Mouse (Mus musculus): Measurements from ENCODE around the gene Ppp1r21.

The Ppp1r21 gene

DNA sequence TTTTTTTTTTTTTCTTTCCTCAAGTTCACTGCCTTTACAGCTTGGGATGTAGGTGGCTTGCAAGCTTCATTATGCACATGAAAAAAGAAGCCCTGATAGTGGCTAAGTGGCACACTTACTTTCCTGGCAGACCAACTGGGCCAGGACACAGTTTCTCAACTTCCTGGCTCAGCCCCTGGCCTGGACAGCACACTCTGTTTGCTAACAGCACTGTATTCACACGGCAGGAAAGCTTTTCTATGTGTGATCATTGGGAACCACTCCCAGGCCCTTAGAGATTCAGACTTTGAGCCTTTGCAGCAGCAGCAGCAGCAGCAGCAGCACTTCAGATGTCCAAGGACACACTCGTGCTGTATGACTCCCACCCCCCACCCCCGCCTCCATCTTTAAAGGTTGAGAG, 84.3 kb downstream of the Ppp1r21 start:
- no peak for DNase-seq (ENCODE audit: low spot score)

DNA sequence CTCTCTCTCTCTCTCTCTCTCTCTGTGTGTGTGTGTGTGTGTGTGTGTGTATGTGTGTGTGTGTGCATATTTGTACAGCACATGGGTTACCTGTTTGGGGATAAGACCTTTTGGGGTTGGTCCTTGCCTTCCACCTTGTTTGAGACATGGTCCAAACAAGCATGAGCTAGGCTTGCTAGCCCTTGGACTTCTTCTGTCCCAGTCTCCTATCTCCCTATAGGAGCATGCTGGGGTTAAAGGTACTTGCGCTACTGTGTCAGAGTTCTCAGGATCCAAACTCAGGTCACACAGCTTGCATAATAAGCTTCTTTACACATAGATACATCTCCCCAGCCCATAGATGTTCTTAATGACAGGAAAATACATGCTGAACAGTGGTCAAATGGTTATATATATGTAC, 84.8 kb downstream of the Ppp1r21 start:
- no peak for DNase-seq (ENCODE audit: low spot score)

DNA sequence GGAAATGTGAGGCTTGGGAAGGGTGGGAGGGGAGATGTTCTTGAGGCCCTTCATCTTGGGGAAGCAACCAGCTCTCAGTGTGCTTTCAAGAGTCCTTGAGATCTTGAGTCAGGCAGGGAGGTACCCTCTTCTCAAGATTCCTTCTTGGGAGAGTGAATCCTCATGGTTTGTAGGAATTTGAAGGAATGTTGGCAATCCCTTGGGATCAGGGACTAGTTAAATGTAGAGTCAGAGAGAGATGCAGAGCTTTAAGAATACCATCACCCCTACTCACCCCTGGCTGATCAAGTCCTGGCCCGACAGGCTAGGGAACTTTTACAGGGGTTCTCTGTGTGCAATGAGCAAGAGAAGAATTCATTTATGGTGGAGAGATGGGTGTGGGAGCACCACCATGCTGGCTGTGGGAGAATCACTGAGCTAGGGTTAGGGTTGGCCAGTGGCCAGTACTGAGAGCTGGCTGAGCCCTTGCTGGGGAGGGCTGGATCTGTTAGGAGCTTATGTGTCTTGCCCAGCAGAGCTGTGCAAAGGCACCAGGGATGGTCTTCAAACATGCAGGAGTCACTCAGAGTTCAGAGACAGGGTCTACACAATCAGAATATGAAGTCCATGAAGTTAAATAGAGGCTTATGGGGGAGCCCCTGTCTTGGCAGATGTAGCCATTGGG, 85.7 kb downstream of the Ppp1r21 start:
- no peak for DNase-seq (ENCODE audit: low spot score)

DNA sequence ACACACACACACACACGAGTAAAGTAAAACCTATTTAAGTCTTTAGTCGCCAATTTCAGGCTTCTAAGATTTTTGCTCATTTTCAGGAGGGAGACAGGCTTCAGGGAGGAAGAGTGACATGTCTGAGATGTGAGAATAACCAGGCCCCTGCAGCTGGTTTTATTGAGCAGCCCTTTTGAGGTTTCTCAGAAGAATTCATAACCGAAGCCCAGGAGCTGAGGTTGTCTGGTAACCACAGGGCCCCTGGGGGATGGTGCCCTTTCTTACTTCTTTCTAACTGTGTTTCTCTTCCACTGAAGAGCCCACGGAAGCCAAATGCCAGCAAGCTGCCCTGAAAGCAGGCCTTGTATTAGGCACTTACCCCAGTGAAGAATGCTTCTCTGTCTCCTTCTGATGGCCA, 91.0 kb downstream of the Ppp1r21 start:
- DNase-seq (ENCODE audit: low spot score) = no peak

DNA sequence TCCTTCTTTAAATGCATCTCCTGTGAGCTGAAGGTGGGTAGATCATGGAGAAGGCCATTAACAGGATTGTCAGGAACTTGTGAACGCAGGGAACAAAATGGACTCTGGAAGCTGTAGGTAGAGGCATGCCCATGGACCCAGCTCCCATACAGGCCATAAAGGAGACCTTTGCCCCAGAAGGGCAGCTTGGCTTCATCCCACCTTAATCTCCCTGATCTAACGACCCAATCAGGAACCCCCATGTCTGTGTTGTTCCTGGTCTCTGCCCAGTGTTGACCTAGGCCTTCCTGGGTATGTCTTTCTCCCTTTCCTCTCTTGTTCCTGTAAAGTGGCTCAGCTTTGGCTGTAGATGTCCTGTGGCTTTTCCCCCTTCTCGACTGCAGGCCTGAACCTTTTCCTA, 91.5 kb downstream of the Ppp1r21 start:
- DNase-seq (ENCODE audit: low spot score) = no peak

DNA sequence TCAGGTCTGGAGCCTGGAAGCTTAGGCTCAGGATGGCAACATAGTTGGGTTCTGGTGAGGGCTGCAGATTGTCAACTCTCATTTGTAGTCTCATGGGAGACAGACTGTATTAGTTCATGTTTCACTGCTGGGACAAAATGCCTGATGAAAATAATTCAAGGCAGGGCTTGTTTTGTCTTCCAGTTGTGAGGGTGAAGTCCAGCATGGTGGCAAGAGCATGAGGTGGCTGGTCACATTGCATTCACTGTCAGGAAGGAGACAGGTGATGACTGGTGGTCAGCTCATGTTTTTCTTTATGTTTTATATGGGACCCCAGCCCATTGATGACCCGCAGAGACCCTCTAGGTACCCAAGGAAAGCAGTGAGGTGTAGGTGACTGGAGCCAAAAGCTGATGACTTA, 92.8 kb downstream of the Ppp1r21 start:
- no peak for DNase-seq (ENCODE audit: low spot score)

DNA sequence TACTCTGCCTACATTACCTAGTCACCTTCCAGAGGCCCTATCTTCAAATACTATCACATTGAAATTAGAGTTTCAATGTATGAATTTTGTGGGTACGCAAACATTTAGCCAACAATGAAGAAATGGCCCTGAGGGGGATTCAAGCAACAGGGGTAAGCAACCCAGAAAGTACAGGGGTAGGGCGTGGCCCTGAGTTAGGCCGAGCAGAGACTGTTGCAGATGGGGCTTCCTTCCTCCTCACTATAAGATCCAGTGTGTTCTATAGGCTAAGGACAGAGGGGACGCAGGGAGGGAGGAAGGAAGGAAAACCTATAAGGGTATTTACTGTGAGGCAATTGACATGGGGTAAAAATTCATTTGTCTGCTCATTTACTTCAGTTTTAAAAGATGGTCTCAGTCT, 94.5 kb downstream of the Ppp1r21 start:
- no peak for DNase-seq (ENCODE audit: low spot score)

DNA sequence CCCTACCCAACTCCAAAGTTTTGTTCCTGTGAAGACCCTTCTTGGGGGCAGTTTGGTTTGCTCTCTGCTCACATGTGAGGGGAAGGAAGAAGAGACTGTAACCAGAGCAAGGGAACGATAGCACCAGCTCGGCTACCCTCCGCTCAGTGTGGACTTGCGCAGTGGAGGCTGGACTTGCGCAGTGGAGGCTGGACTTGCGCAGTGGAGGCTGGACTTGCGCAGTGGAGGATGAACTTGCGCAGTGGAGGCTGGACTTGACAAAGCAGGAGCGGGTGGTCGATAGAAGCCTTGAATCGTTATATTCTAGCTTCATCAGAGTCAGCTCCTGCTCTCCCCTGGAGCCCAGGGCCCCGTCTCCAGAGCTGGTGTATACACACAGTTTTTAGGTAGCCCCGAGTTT, 95.4 kb downstream of the Ppp1r21 start:
- no peak for DNase-seq (ENCODE audit: low spot score)

DNA sequence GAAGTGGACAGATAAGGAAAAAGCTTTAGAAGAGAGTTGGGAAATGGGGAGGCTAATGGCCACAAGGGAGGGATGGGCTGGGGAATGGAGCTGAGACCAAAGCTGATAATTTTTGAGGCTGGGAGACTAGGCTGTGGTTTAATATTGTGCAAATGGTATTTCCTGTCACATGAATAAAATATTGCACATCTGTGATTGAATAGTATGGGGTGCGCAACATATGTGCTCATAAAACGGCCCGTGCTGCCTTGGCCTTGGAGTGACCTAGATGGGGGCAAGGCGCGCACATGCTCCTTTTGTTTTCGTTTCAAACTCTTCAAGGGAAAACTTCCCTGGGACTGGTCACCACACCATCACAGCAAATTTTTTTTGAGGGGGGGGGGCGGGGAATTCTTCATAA, 96.0 kb downstream of the Ppp1r21 start:
- no peak for DNase-seq (ENCODE audit: low spot score)

DNA sequence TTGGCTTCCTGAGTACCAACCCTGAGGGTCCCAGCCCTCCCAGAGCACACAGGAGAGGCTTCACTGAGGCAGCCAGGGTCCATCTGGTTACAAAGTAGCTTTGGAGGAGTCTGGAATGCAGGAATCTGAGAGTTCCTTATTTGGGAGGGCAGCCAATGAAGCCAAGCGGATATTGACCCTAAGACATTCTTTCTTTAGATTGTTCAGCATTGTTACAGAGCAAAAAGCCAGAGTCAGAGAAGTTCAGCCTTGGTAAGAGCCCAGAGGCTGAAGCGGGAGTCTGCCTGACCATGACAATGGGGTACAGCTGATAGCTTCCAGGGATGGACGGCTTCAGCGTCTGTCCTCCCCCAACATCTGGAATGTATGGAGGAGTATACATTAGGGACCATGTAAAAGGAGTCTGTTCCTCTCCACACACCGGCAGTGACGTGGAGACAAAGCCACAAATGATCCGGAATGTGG, 96.5 kb downstream of the Ppp1r21 start:
- DNase-seq (ENCODE audit: low spot score) = peak; percentile 42

DNA sequence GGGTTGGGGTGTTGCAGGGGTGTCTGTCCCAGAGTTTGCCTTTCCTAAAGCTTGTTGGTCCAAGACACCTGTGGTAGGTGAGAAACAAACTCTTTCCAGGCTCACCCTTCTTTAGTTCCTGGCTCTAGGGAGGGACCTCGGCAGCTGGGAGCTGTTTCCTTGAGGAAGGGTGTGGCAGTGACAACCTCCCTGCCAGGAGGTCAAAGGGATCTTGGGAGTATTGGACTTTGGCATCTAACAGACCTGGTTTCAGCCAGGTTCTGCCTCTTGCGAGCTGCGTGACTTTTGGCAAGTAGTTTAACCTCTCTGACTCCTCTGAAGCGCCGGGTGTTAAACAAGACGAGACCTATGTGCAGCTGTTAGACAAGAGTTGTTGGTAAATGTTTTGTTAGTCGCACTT, 97.2 kb downstream of the Ppp1r21 start:
- DNase-seq (ENCODE audit: low spot score) = no peak

DNA sequence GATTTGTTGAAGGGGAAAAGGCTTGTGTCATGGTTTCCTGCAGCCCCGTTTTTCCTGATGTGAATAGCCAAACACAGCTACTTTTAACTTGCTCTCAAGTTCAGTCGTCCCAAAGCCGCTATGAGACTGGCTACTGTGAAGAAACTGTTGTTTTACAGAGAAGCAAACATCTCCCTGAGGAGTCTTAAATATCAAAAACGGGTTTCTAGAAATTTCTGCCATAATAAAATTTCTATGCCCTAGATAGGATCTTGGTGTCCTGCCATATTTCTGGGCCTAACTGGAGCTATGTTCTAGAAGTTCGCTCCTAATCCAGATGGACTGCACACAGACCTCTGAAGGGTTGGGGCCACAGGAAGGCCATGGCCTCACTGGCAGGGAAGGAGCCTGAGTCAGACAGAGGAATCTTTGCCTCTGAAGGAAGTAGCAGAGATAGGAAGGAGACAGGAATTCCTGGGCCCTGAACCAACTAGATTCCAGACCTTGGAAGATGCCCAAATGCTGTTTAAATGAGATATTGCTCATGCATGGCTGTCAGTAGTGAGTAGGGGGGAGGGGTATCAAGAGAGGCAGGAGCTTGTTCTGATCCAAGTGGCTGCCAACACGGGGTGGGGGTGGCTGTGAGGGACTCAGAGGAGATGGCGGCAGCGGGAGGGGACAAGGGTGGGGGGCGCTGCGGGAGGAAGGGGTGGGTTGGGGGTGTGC, 98.9 kb downstream of the Ppp1r21 start:
- DNase-seq (ENCODE audit: low spot score) = peak; percentile 10

DNA sequence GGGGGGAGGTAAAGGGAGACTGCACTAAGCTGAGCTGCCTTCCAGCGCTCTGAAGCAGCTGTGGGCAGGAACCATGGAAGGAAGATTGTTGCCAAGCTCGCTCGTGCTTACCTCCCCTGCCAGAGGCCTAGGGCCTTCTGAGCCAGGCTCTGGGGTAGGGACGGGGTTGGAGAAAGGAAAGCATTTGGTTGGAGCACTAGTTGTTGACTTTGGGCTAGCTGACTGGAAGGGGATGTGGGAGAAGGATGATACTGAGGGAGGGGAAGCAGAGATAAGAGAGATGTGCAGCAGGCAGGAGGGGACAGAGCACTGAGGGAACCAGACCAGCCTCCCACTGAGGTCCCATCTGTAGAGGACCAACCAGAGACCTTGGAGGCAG, 99.5 kb downstream of the Ppp1r21 start:
- DNase-seq (ENCODE audit: low spot score) = no peak

DNA sequence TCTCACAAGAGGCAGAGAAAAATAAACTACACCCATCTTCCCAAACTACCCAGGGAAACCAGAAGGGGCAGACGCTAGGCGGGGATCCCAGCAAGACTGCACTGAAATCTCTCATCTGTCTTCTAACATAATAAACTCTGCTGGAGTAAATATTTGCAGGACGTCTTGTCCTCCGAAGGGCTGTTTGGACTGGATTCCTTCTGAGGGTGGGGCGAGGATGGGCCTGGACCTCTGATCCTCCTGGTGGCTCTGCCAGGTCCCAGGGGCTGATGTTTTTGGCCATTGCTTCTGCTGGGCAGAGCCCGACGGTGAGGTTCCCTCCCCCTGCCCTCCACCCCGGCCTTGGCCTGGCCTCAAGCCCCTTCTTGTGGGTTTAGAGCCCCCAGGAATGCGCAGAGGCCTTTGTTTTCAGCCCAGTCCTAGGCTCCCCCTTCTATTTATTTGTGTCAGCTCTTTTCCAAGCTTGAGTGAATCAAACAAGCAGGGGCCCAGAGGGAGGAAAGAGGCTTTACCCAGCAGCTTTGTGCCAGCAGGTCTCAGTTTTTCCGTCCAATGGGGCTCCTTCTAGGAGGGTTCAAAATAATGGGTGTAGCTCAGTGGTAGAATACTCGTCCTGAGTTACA, 100.1 kb downstream of the Ppp1r21 start:
- DNase-seq (ENCODE audit: low spot score) = peak; percentile 44

DNA sequence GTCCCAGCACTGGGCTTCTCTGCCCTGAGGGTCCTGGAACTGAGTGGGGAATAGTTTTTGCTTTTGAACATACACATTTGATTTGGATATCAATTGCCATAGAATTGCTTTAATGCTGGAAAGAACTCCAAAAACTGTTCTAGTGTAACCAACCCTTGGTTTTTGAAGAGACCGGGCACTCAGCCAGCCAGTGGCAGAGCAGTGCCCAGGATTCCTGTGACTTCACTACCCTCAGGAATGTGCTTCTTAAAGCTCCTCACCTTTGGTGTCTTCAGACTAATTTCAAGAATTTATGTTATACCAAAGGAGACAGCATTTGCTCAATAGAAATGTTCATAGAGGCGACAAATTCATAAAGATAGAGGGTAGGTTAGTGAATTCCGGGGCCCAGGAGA, 100.6 kb downstream of the Ppp1r21 start:
- DNase-seq (ENCODE audit: low spot score) = no peak

DNA sequence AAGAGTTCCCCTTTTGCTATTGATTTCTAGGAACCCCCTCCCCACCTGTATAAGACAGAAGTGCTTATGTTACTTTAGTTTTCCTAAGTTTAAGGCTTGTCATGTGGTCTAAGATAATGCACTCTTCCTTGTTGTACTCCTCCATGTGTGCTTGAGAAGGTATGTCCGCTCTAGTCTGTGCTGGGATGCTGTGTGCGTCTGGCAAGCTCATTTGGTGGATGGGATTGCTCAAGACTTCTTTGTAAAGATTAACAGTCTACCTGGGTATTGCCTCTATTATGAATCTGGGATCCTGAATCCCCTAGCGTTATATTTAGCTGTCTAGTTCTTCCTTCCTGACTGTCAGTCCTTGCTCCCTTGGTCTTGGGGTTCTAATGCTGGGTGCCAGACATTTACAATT, 102.7 kb downstream of the Ppp1r21 start:
- DNase-seq (ENCODE audit: low spot score) = no peak

DNA sequence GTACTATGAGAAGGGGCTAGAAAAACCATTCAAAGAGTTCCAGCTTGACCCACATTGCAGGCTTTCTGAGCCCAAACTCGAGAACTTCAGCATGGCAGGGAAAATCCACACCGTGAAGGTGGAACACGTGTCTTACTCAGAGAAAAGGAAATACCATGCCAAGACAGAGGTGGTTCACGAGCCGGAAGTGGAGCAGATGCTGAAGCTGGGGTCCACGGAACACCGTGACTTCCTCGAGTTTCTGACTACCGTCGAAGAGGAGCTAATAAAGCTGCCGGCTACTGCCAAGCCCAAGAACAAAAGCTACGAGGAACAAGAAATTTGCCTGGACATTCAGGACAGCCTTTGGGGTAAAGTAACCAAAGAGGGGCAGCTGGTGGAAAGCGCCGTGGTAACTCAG, 106.2 kb downstream of the Ppp1r21 start:
- no peak for DNase-seq (ENCODE audit: low spot score)

DNA sequence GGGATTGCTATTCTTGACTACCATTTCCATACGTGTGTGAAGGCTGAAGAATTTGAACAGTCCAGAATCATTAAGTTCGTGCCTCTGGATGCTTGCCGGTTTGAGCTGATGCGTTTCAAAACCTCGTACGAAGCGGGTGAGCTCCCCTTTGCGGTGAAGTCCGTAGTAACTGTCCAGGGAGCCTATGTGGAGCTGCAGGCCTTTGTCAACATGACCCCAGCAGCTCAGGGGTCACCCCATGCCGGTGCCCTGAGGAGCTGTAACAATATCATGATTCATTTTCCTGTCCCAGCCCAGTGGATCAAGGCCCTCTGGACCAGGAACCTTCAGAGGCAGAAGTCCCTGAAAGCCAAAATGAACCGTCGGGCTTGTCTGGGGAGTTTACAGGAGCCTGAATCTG, 106.7 kb downstream of the Ppp1r21 start:
- peak; percentile 72 for DNase-seq (ENCODE audit: low spot score)

All from embryo, embryonic 10 days (tissue).